Mouse (Mus musculus) adrenal gland, adult 8-10 months (tissue): ENCODE measurements at regions not wholly inside any gene's neighbourhood (a gene's known extent, or its start where the extent isn't known, plus 50 kb on each side); places are given as distances from the start of the nearest gene placed in this dataset.
"Not testable (repeated sequence)": the region's sequence is repeated elsewhere in the genome, so short reads cannot be mapped to it uniquely, and the experiment has no call there.

Source experiments
- DNase-seq: peaks from one replicate; pipeline ENCODE4 v3.0.0; 2022

DNA sequence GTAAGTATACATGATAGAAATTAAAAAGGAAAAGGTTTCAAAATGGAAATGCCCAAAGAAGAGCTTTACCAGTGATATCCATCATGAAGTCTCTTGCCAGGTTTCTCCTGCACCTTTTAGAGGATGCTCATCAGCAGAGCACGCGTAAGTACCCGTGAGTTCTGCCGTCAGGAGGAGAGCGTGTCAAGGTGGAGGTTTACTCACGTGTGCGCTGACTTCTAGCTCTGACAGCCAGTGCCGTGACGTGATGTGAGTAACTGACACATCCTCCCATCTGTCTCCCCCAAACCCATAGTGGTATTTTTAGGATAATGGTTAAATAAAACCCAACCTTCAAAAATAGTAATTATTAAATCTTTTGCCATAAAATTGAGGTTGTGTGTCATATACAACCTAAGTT, 55.3 kb downstream of the Adra2a start:
- no peak for DNase-seq

GRCm38 (mm10) chr19:54099769-54100168, 55.8 kb downstream of the Adra2a start:
- DNase-seq = no peak

DNA sequence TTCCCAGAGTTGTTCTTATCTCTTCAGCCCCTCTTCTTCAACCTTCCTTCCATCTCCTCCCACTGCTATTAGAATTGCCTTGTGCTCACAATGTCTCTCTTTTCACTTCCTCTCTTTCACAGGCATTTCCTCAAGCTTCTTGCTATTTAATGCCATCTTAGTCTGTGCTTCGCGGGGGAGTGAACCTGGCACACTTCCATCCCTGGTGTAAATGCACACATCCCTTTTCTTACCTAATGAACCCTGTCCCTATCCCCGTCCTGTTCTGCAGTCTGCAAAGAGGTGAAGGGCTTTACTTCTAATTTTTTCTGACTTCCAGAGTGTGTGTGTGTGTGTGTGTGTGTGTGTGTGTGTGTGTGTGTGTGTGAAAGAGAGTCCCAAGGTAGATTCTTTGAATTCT, 62.6 kb downstream of the Adra2a start:
- no peak for DNase-seq

DNA sequence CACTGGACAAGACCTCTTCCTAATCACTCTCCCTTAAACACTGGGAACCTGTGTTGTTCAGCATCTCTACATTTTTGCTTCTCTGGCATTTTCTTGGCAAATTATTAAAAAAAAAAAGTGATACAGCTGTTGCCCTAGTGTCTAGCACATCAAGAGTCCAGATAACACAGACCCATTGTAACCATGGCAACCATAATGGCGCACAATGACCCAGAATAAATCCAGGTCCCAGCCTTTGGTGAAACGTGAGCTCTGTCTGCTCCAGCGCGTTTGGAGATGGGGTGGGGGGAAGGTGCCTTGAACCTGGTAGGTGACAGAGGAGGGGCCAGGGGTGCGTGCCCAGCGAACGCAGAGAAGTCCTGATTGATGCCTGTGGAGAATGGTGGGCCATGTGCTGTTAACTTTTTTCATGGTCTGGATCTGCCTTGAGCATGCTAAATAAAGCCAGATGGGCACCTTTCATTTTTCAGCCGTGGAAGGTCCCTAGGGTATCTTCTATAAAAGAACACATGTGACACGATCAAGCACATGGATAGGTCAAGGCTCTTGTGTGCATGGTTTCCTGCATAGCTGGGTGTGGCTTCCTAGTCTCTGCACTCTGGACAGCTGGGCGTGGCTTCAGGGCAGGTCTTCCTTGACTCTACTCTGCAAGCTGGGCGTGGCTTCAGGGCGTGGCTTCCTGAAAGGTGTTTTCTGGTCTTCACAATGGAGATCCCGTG, 63.3 kb downstream of the Adra2a start:
- DNase-seq = no peak

DNA sequence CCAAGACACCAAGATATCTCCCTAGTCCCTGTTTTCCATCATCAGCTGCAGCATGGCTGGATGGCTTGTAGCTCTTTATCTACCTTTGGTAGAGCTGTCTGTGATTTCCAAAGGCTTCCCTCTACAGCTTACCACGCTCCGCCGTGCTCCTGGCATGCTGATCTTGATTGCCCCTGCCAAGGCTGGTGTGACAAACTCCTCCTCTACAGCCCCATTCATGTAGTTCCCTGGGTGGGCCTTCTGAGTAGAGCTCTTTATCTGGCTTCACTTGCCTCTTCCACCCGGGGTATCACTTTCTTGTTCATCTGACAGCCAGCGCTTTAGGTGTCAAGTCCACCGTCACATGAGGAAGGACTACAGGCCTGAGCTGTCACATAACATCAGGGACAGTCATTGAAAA, 66.1 kb downstream of the Adra2a start:
- no peak for DNase-seq

DNA sequence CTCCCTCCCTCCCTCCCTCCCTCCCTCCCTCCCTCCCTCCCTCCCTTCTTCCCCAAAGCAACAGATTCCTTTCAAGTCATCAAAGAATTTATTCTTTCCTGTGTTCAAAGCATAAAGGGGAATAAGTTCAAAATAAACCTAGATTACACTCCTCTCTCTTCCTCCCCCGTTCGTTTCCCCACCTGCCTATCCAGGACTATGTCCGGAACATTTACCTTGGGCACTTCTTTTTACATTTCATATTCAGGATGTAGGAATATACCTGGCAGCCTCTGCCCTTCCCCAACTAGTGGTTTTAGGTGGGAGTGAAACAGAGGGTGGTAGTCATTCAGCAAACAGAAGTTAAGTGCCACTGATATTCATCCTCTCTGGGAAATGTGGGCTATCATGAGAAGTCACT, 68.7 kb downstream of the Adra2a start:
- no peak for DNase-seq

GRCm38 (mm10) chr19:54113421-54113820, 69.5 kb downstream of the Adra2a start:
- DNase-seq = no peak

GRCm38 (mm10) chr19:54114588-54115317, 70.8 kb downstream of the Adra2a start:
- peak; percentile 31 for DNase-seq

GRCm38 (mm10) chr19:54115335-54115734, 71.4 kb downstream of the Adra2a start:
- no peak for DNase-seq

DNA sequence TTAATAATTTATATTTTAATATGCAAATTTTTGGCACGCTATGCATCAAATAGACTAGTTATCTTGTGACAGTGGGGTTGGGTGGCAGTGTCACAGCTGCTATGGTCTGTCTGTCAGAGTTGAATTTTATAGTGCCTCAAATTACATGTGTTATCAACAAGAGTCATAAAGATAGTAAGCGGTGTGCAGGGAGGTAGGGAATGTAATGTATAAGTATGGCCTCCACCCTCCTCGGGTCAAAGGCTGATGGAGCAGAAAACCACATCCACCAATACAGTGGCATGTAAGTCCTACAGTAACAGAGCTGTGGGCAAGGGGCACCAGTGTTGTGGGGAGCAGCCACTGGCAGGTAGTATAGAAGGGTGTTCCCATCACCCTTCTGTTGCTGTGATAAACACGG, 72.9 kb downstream of the Adra2a start:
- no peak for DNase-seq

GRCm38 (mm10) chr19:54117676-54118075, 73.7 kb downstream of the Adra2a start:
- DNase-seq = no peak

DNA sequence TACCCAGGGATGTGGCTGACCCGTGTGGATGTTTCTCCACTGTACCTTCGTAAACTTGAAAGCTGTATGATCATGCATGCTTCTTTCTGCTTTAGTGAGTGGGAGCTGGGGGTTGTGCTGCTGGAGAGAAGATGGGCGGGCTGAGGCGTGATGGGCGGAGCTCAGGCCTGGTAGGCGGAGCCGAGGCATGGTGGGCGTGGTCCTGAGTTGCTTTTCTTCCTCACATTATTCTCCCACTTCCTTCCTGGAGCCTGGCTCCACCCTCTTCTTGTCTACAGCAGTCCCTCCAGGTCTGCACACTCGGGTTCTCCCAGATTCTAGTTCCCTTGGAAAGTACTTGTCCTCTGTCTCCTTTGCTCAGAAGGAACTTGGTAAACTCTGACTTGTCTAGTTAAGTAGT, 79.6 kb downstream of the Adra2a start:
- DNase-seq = no peak

DNA sequence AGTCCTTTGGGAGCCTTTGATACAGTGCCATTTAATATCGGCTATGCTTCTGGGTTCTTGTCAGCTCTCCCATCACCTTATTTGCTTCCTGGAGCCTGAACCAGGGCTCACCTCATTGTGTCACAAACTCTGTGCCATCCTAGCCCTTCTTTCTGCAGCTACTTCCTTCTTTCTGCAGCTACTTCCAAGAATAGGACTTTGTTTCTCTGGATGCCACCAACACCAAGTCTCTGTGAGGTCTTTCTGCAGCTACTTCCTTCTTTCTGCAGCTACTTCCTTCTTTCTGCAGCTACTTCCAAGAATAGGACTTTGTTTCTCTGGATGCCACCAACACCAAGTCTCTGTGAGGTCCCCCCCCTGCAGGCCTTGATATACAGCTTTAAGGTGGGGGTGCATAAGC, 107.8 kb downstream of the Adra2a start:
- DNase-seq = not testable (repeated sequence)

DNA sequence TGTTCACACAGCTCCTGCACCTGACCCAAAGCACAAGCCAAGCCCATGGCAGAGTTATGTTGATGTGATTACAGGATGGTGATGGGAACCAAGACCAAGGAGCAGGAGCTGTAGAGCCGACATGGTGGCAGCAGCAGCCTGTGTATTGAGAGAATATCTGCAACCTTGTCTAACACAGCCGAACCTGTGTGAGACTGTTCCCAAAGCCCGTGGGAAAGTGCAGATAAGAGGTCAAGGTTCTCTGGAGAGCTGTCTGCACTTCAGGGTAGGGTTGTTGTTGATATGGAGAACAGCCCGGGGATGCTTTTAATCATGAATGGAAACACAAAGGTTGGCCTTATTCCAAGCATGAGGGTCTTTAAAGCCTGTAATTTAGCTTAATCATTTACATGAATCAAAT, 110.4 kb downstream of the Adra2a start:
- DNase-seq = no peak

- no peak for DNase-seq
These were observed 126.4 kb downstream of the Adra2a start for GRCm38 (mm10) chr19:54170361-54170760.

DNA sequence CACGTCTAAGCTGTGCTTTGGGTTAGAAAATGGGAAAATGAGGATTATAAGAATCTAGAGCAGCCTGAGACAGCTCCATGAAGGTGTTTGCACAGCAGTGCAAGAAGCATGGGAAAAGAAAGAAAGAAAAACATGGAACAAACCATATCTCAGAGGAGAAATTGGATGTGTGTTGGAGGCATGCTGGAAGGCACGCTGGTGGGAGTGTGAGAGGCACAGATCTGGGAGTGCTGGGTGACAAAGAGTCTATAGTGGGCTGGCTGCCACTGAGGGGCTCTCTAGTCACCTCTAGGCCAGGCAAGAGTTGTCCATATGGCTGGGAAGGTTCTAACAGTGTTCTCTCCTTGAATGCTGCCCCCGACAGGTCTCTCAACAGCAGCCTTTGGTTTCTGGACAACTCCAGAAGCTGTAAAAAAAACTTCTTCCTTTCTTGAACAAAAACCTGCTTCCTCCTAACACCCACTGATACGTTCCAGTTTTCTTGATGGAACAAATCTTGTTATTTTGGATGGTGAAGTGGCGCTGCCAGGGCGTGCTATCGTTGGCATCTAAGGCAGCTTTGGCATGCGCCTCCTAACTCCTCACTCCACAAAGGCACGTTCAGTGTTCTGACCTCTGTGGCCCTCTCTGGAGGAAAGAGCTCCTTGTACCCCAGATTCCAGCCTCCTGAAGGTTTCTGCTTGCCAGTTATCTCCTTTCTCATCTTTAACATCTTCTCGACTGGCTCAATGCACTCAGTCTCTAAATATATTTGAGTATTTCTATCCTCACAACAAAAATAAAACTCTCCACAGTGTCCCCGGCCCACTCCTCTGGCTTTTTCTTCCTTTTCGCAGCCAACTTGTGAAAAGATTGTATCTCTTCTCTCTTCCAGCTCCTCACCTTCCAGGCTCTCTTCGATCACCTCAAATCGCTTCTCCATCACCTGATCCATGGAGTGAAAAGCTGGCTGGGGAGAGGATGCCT, 130.4 kb downstream of the Adra2a start:
- DNase-seq = no peak

DNA sequence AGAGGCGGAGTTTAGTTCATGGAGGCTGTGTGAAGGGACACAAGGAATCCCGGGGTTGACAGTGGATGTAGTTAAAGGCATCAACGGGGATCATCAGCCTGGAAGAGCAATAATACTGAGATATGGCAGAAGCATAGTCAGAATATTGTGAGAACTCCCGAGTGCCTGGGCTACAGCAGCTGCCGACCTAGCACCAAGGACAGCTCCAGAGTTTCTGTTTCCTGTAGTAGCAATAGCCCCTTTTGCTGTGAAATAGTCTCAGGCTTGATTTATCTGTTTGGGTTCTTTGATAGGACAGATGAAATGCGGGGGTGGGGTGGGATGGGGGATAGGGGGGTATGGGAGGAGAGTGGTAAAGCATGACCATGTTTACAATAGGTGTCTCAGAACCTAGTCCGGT, 131.8 kb downstream of the Adra2a start:
- DNase-seq = no peak

GRCm38 (mm10) chr19:54177491-54177890, 133.5 kb downstream of the Adra2a start:
- no peak for DNase-seq

DNA sequence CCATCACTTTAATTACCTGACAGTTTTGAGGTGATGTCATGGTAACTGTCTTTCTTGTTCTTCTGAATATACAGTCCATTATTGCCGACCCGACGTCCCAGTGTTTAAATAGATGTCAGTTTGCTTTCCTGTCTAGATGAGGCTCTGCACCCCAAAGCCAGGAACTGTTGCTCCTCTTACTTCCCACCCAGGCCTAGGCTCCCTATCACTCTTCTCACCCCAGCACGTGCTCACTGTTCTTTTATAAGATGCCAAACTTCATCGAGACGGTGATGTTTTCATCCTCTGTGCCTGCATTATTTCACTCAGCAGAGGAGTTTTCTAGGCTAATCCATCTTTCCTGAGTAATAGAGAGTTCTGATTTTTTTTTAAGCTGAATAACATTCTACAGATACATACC, 156.5 kb downstream of the Adra2a start:
- DNase-seq = no peak

DNA sequence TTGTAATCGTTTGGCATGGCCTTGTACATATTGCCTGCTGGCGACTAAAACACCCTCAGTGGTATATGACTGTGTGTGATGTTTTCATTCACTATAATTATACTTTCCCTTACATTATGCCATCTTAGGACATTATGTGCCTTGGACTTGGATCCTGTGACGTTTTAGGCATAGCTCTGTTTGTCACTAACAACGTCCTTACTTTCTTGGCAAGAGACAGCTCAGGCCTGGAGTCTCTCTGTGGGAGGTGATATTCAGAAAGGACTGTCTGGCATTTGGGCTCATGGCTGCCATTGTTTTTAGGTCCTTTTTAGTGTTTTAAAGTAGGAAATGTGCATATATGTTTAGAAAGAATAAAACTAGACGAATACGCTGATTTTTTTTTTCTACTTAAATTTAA, 158.5 kb downstream of the Adra2a start:
- DNase-seq = no peak

DNA sequence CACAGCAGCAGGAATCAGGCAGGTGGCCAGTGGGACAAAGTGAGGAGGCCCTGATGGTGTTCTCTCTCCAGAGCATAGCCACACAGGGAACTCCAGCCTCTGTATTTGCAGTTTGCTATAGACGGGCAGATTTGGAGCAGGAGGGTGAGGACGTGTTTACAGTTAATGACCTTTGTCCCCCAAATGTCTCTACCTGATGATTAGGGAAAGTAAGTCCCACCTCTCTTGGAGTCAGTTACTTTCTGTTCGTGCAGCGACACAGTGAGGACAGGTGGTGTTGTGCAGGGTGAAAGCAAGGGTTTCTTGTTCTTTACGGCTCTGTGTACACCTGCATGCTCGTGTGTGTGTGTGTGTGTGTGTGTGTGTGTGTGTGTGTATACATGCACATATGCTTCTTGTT, 162.9 kb downstream of the Adra2a start:
- DNase-seq = no peak

GRCm38 (mm10) chr19:54212169-54212568, 168.2 kb downstream of the Adra2a start:
- DNase-seq = no peak

DNA sequence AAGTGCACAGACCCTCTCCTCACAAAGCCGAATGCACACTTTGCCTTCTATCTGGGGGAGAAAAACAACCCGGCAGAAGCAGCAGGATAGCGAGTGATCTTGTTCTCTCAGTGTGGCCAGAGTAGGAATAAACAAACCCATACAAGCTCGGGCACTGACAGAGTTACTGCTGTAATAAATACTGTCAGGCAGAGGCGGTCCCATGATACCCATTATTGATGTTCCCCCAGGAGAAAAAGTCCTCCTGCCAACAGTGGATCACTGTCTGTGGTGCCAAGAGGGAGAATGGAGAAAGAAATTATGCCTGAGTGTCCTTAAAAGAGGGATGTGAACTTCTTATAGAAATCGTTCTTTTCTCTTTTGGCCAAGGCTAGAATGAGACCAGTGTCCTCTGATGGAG, 200.2 kb downstream of the Adra2a start:
- DNase-seq = no peak
